Mouse (Mus musculus): ENCODE measurements around the gene Rheb. TPM values are rescaled to one million over a fixed set of nuclear protein-coding genes. Genes with fewer than 3 reads are reported as not detected.

The Rheb gene
- total RNA-seq, 2 experiments from 2014 or later: 121 to 123 TPM

Other genes with a start within 250 kb of the Rheb start
- gene Smarcd3, start 218.2 kb downstream of the Rheb start, total RNA-seq (2021): 100 to 1,000 TPM; 125 to 134 TPM
- 10 to 100 TPM; 75.3 to 79.3 TPM for gene Nub1, start 157.1 kb downstream of the Rheb start, total RNA-seq (2021)
- gene Wdr86, start 111.9 kb downstream of the Rheb start, total RNA-seq (2021): 1 to 10 TPM; 1.1 TPM
- gene Crygn, start 84.6 kb downstream of the Rheb start, total RNA-seq (2021): not detected